Mouse (Mus musculus) Patski (cell line): Measurements from ENCODE around the gene Eif2s2. TPM values are rescaled to one million over a fixed set of nuclear protein-coding genes. Genes with fewer than 3 reads are reported as not detected.

Experiments
- ATAC-seq: fragments of 100-300 bp; one replicate; pipeline ENCODE4 v1.8.0; 2021
- CTCF ChIA-PET: fragments of 350-600 bp; sonication (Branson Sonifier 250); formaldehyde crosslinking; loops from one replicate; lab custom pipeline; 2022; ENCODE audit warnings: inconsistent platforms; lab: Charles Lee
- POLR2A ChIA-PET: fragments of 350-600 bp; sonication (Branson Sonifier 250); formaldehyde crosslinking; loops from one replicate; lab custom pipeline; 2022; ENCODE audit warnings: antibody characterized with exemption, inconsistent platforms; lab: Charles Lee
- DNase-seq: peaks from one replicate; pipeline ENCODE4 v3.0.0-alpha.2; 2011; ENCODE audit warnings: low read depth, low spot score
- H3K27me3 ChIP-seq: fragments of 371-371 bp; one replicate; pipeline ENCODE4 v1.5.1; 2021
- CTCF ChIP-seq: fragments of 100-300 bp; IDR thresholded peaks from one replicate; pipeline ENCODE4 v1.5.1; 2021
- in situ Hi-C: fragments of 300-500 bp; cut with MboI; formaldehyde crosslinking; loops from 3 replicates; pipeline ENCODE4 v1.11.1; 2018; ENCODE audit warnings: low pct_unique_long_range_greater_than_20kb, mixed read lengths
- polyA plus RNA-seq: library from polyadenylated mRNA; unstranded; gene quantifications from one replicate; pipeline ENCODE4 v1.2.3, GENCODE M21; 2021

The Eif2s2 gene
- polyA plus RNA-seq, 1 experiment from 2014 or later = 175 TPM

GRCm38 (mm10) chr2:154893045-154893385 is 280 bp upstream of the Eif2s2 start:
- peaks cover 8% of the 10 kb centered on the region for H3K27me3 ChIP-seq
- in situ Hi-C loops = no loop called here
- ATAC-seq (peak; percentile 25), DNase-seq (peak; percentile 24)
- CTCF ChIA-PET = interaction anchor here (1.7 kb wide), 1 partner anchor 240 kb away, joined by 3 read pairs; the partner anchor contains the start of gene Itch
- POLR2A ChIA-PET = no interaction called here
- no peak for TF ChIP-seq CTCF

- no peak for TF ChIP-seq CTCF
- ChIA-PET POLR2A (interaction anchor here (0.9 kb wide), 1 partner anchor 32 kb away, joined by 3 read pairs; no protein-coding TSS in a partner anchor), CTCF (no interaction called here)
- no peak for DNase-seq
- no peak for ATAC-seq
- in situ Hi-C loops = no loop called here
- H3K27me3 ChIP-seq = no peaks in the 10 kb centered on the region
Observed at GRCm38 (mm10) chr2:154891585-154891984, 1.1 kb downstream of the Eif2s2 start.

GRCm38 (mm10) chr2:154876621-154877020 is 16.1 kb downstream of the Eif2s2 start:
- ATAC-seq (no peak), DNase-seq (no peak)
- ChIA-PET CTCF (interaction anchor here (1.2 to 1.4 kb wide), 2 partner anchors 9 to 13 kb away, joined by 3 to 4 read pairs; no protein-coding TSS in a partner anchor), POLR2A (interaction anchor here (0.6 kb wide), 1 partner anchor 87 kb away, joined by 6 read pairs; no protein-coding TSS in a partner anchor)
- TF ChIP-seq CTCF = no peak
- H3K27me3 ChIP-seq = no peaks in the 10 kb centered on the region
- in situ Hi-C loops = no loop called here

GRCm38 (mm10) chr2:154869954-154870641 is 22.6 kb downstream of the Eif2s2 start:
- in situ Hi-C loops = no loop called here
- ATAC-seq = no peak
- H3K27me3 ChIP-seq = no peaks in the 10 kb centered on the region
- DNase-seq = no peak
- no peak for TF ChIP-seq CTCF
- ChIA-PET CTCF (interaction anchor here (1.0 kb wide), 1 partner anchor 24 kb away, joined by 4 read pairs; no protein-coding TSS in a partner anchor), POLR2A (no interaction called here)

- CTCF ChIA-PET = interaction anchor here (1.1 to 1.3 kb wide), 2 partner anchors 10 to 14 kb away, joined by 3 to 5 read pairs; no protein-coding TSS in a partner anchor
- POLR2A ChIA-PET = interaction anchor here (0.9 kb wide), 1 partner anchor 78 kb away, joined by 3 read pairs; the partner anchor contains the start of gene Raly
- DNase-seq = no peak
- no peak for TF ChIP-seq CTCF
- no peaks in the 10 kb centered on the region for H3K27me3 ChIP-seq
- no peak for ATAC-seq
- in situ Hi-C loops = no loop called here
Observed at GRCm38 (mm10) chr2:154868106-154868505, 24.6 kb downstream of the Eif2s2 start.

GRCm38 (mm10) chr2:154865696-154866095 is 27.0 kb downstream of the Eif2s2 start:
- ATAC-seq (no peak), DNase-seq (no peak)
- no peaks in the 10 kb centered on the region for H3K27me3 ChIP-seq
- in situ Hi-C loops = no loop called here
- POLR2A ChIA-PET = no interaction called here
- CTCF ChIA-PET = no interaction called here
- no peak for TF ChIP-seq CTCF

- ChIA-PET CTCF (interaction anchor here (0.8 to 1.4 kb wide), 5 partner anchors 9 to 151 kb away, joined by 3 to 4 read pairs (median 4); no protein-coding TSS in a partner anchor), POLR2A (interaction anchor here (0.7 kb wide), 1 partner anchor 79 kb away, joined by 9 read pairs; no protein-coding TSS in a partner anchor)
- no peak for ATAC-seq
- no peak for DNase-seq
- no peak for TF ChIP-seq CTCF
- no peaks in the 10 kb centered on the region for H3K27me3 ChIP-seq
- in situ Hi-C loops = no loop called here
Observed at GRCm38 (mm10) chr2:154863672-154864071, 29.1 kb downstream of the Eif2s2 start.

- ATAC-seq = no peak
- POLR2A ChIA-PET = interaction anchor here (0.7 to 1.0 kb wide), 2 partner anchors 61 to 145 kb away, joined by 3 to 4 read pairs; no protein-coding TSS in a partner anchor
Observed at GRCm38 (mm10) chr2:154855383-154855782, 37.4 kb downstream of the Eif2s2 start.

GRCm38 (mm10) chr2:154848086-154848485 is 44.6 kb downstream of the Eif2s2 start:
- in situ Hi-C loops = no loop called here
- no peak for TF ChIP-seq CTCF
- ATAC-seq (no peak), DNase-seq (no peak)
- POLR2A ChIA-PET = no interaction called here
- CTCF ChIA-PET = interaction anchor here (1.0 to 3.6 kb wide), 3 partner anchors 11 to 135 kb away, joined by 3 to 12 read pairs (median 4); no protein-coding TSS in a partner anchor
- no peaks in the 10 kb centered on the region for H3K27me3 ChIP-seq

More at GRCm38 (mm10) chr2:154855383-154855782, 37.4 kb downstream of the Eif2s2 start:
- DNase-seq = peak; percentile 15
- in situ Hi-C loops = loop anchor here (5.0 to 10.0 kb wide), 2 partner anchors 89 to 148 kb away; no protein-coding TSS in a partner anchor
- no peaks in the 10 kb centered on the region for H3K27me3 ChIP-seq
- peak; percentile 57 for TF ChIP-seq CTCF
- CTCF ChIA-PET = interaction anchor here (0.8 to 2.5 kb wide), 8 partner anchors 9 to 153 kb away, joined by 3 to 21 read pairs (median 4); no protein-coding TSS in a partner anchor

GRCm38 (mm10) chr2:154836537-154836936 is 56.2 kb downstream of the Eif2s2 start:
- in situ Hi-C loops = no loop called here
- ChIA-PET CTCF (interaction anchor here (1.0 to 1.7 kb wide), 3 partner anchors 10 to 12 kb away, joined by 3 to 4 read pairs (median 4); no protein-coding TSS in a partner anchor), POLR2A (interaction anchor here (1.1 kb wide), 1 partner anchor 8 kb away, joined by 4 read pairs; no protein-coding TSS in a partner anchor)
- H3K27me3 ChIP-seq = no peaks in the 10 kb centered on the region
- DNase-seq (no peak), ATAC-seq (no peak)
- TF ChIP-seq CTCF = no peak
